Mouse (Mus musculus): ENCODE measurements around the gene Klhdc3.

GRCm38 (mm10) chr17:46728496-46728895, 47.8 kb upstream of the Klhdc3 start:
- TF ChIP-seq POLR2A (IDR thresholded peaks at IDR 0.05; ENCODE audit: low read depth, low read length): no peak
- TF ChIP-seq CTCF (IDR thresholded peaks at IDR 0.05; ENCODE audit: extremely low read depth, insufficient read length, insufficient replicate concordance, low read depth, low read length): no peak
